12 mouse cellular contexts compared by ENCODE assay signal in the genomic region with DNA sequence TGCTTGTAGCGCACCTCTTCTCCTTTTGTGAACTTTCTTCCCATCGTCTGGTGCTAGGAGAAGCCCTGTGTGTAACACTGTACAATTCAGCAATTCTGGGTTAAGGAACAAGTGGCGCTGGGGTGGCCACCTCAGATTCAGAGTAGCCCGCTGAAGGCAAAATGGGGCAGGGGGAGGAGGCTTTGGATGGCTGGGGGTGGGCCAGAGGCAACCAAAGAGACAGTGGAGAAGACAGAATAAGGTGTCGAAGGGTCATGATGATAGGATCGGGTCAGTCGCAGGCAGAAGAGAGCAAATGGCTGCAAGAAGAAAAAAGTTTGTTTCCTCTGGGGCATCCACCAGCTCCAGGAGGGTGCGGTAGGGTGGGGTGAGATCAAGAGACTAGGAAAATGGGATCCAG. TPM values are rescaled to one million over a fixed set of nuclear protein-coding genes. Genes with fewer than 3 reads are reported as not detected.
DNase-seq lines count a peak whose midpoint lies in the region; ATAC-seq and TF ChIP-seq lines count a peak whose summit lies in the region.
"Had no signal": no experiment of that assay in that cellular context is flagged by ENCODE, and none has a peak within 500 bp of the region (broad histone marks: within the 10 kb centered on the region; RNA-seq: fewer than 3 reads in every experiment).

No protein-coding gene starts in this region.

- intact Hi-C loops in gastrocnemius, adult 2 months (cut with DNase I), result no loop called here
- intact Hi-C loops in left cerebral cortex, adult 2 months (cut with DNase I), result loop anchor here (2.0 to 10.0 kb wide), 4 partner anchors 52 to 250 kb away; a partner anchor contains a TSS

- H3K27ac ChIP-seq in gastrocnemius, adult 2 months, result peak overlapping the region; percentile 43; the same call in 1 of the 2 replicates
- H3K27ac ChIP-seq in left cerebral cortex, adult 2 months, result peak overlapping the region; percentile 83
- no peak overlapping the region for H3K27ac ChIP-seq in limb, embryonic 10.5 days
- H3K27ac ChIP-seq in olfactory bulb, adult 2 months (ENCODE audit: insufficient read depth, low read depth, low read length), result peak overlapping the region; percentile 94

- peaks cover 24% of the 10 kb centered on the region for H3K4me1 ChIP-seq in limb, embryonic 10.5 days
- H3K4me1 ChIP-seq in olfactory bulb, adult 2 months (ENCODE audit: control insufficient read depth, insufficient read depth, low read length), result peaks cover 13% of the 10 kb centered on the region

- H3K27me3 ChIP-seq in limb, embryonic 10.5 days (ENCODE audit: low read depth, poor library complexity, severe bottlenecking), result peaks cover 61% of the 10 kb centered on the region

- no peaks in the 10 kb centered on the region for H3K36me3 ChIP-seq in limb, embryonic 10.5 days

- no peak for DNase-seq in gastrocnemius, adult 2 months
- DNase-seq in gastrocnemius, postnatal 25 days, result no peak
- DNase-seq in left cerebral cortex, adult 2 months (ENCODE audit: extremely low spot score in 1 of 2, low spot score in 2 of 2), result no peak
- DNase-seq in left cerebral cortex, adult 11 months (ENCODE audit: low spot score), result no peak
- DNase-seq in limb, embryonic 10.5 days (ENCODE audit: low spot score), result no peak
- DNase-seq in gastrocnemius, postnatal 10 days, result no peak
- DNase-seq: cerebellum, adult 11-12 months had no signal

- no peak for TF ChIP-seq POLR2A in olfactory bulb, adult 2 months (IDR thresholded peaks at IDR 0.05; ENCODE audit: insufficient read depth, low read depth, low read length)

- ATAC-seq in CD4-positive, CD25-positive, alpha-beta regulatory T cell, adult 4 months, result no peak
- ATAC-seq: lung, postnatal 0 days had no signal

- no peaks in the 10 kb centered on the region for H3K9me3 ChIP-seq in limb, embryonic 10.5 days (replicated peaks)

- no peak for TF ChIP-seq CTCF in gastrocnemius, adult 2 months (IDR thresholded peaks at IDR 0.05)
- no peak for TF ChIP-seq CTCF in left cerebral cortex, adult 2 months (IDR thresholded peaks at IDR 0.05)
- no peak for TF ChIP-seq CTCF in olfactory bulb, adult 2 months (IDR thresholded peaks at IDR 0.05; ENCODE audit: insufficient read depth, low read depth, low read length)

- peak overlapping the region; percentile 68 for H3K4me3 ChIP-seq in gastrocnemius, adult 2 months
- H3K4me3 ChIP-seq in left cerebral cortex, adult 2 months, result peak overlapping the region; percentile 56
- H3K4me3 ChIP-seq in limb, embryonic 10.5 days, result 0 out of 2 replicates have a peak overlapping the region, but pooled peaks have one; percentile 61
- peak overlapping the region; percentile 76 for H3K4me3 ChIP-seq in olfactory bulb, adult 2 months (ENCODE audit: insufficient read depth, low read depth, low read length)

- WGBS in limb, embryonic 10.5 days, result 23% methylated on average over 8 of the region's 8 CpGs
- 32% methylated on average over 8 of the region's 8 CpGs for WGBS in olfactory bulb, adult 2 months

RNA-seq across cellular contexts. Expression of a gene that starts 1.2 kb away (rescaled TPM):
- total RNA-seq in gastrocnemius, adult 2 months (2021), result 1 to 10 TPM; 1.3 to 2.5 TPM
- 1 to 10 TPM; 1.4 to 3.1 TPM for total RNA-seq in gastrocnemius, postnatal 25 days (2021)
- total RNA-seq in left cerebral cortex, adult 2 months (2021), result 100 to 1,000 TPM; 111 to 119 TPM
- 0.63 and 0.77 TPM in 2 replicates for polyA plus RNA-seq in limb, embryonic 10.5 days (2016; fragmentation: Nextera tagmentation; extraction: Ambion mirVana)
- 36.7 and 55.3 TPM in 2 replicates for polyA plus RNA-seq in olfactory bulb, adult 2 months (2012; ENCODE audit: insufficient read depth, insufficient read length, low replicate concordance, missing spikeins)
- 1 to 10 TPM; 2.6 to 3.4 TPM for total RNA-seq in gastrocnemius, postnatal 10 days (2021)
- polyA plus RNA-seq in CD4-positive, CD25-positive, alpha-beta regulatory T cell, adult 4 months (2017; shearing (Covaris generic)), result not detected
- total RNA-seq: hematopoietic stem cell, adult 5-6 weeks had no signal

RNA-seq across cellular contexts. Expression of a gene that starts 16.5 kb away (rescaled TPM):
- total RNA-seq in gastrocnemius, adult 2 months (2021), result not detected
- total RNA-seq in gastrocnemius, postnatal 25 days (2021), result not detected
- not detected for total RNA-seq in left cerebral cortex, adult 2 months (2021)
- 0.11 TPM in 1 of 2 replicates, not detected in the other for polyA plus RNA-seq in limb, embryonic 10.5 days (2016; fragmentation: Nextera tagmentation; extraction: Ambion mirVana)
- polyA plus RNA-seq in olfactory bulb, adult 2 months (2012; ENCODE audit: insufficient read depth, insufficient read length, low replicate concordance, missing spikeins), result not detected in 2 replicates
- not detected for total RNA-seq in gastrocnemius, postnatal 10 days (2021)
- not detected for polyA plus RNA-seq in CD4-positive, CD25-positive, alpha-beta regulatory T cell, adult 4 months (2017; shearing (Covaris generic))
- total RNA-seq: adrenal gland, adult 2 months; hematopoietic stem cell, adult 5-6 weeks had no signal
- polyA plus RNA-seq: adrenal gland, adult 2 months; lung, postnatal 0 days had no signal

Comparison
In these comparisons a context has a peak if more than half of its experiments do, and no peak if none do; other contexts are left out.
1. RNA of a gene that starts 1.2 kb away (total RNA-seq): 111 to 119 TPM in left cerebral cortex, adult 2 months; 2.6 to 3.4 TPM in gastrocnemius, postnatal 10 days, 1.4 to 3.1 TPM in gastrocnemius, postnatal 25 days and 1.3 to 2.5 TPM in gastrocnemius, adult 2 months; every median in the first group is over 10 times any median in the second.
2. Peak in every context shown above with its lines, with median percentiles within 50 percentile points of each other: H3K4me3 ChIP-seq.